Mouse (Mus musculus) liver, postnatal 0 days (tissue): ENCODE results near the gene Chd6. TPM values are rescaled to one million over a fixed set of nuclear protein-coding genes. Genes with fewer than 3 reads are reported as not detected.
A peak's percentile ranks its signal among the peaks of the same experiment; 100 is the strongest.

Source experiments
- ATAC-seq: fragments of 200-750 bp; cut with Nextera tagmentation; 2 replicates; pipeline ENCODE4 v1.8.0; 2017; ENCODE audit warnings: mild to moderate bottlenecking, moderate library complexity
- DNase-seq: peaks from one replicate; pipeline ENCODE4 v3.0.0-alpha.2; 2016
- H3K27ac ChIP-seq: fragments of 300-500 bp; sonication (generic); 2 replicates; pipeline ENCODE4 v1.5.1; 2014; ENCODE audit warnings: antibody characterized with exemption, moderate library complexity, mild to moderate bottlenecking, low read depth
- H3K27me3 ChIP-seq: fragments of 300-500 bp; sonication (generic); 2 replicates; pipeline ENCODE4 v1.6.1; 2014; ENCODE audit warnings: low read length, control low read depth, mixed read lengths; ENCODE audit not compliant: insufficient read depth
- H3K36me3 ChIP-seq: fragments of 300-500 bp; sonication (generic); replicated peaks from 2 replicates; pipeline ENCODE4 v1.6.1; 2014; ENCODE audit warnings: mild to moderate bottlenecking, control low read depth, low read length, moderate library complexity, mixed read lengths; ENCODE audit not compliant: insufficient read depth
- H3K4me1 ChIP-seq: fragments of 300-500 bp; sonication (generic); 2 replicates; pipeline ENCODE4 v1.6.1; 2014; ENCODE audit warnings: antibody characterized with exemption, mild to moderate bottlenecking, control low read depth; ENCODE audit not compliant: insufficient read depth
- H3K4me2 ChIP-seq: fragments of 300-500 bp; sonication (generic); 2 replicates; pipeline ENCODE4 v1.6.1; 2014; ENCODE audit warnings: low read depth, mild to moderate bottlenecking, low read length, moderate library complexity, mixed read lengths
- H3K4me3 ChIP-seq: fragments of 300-500 bp; sonication (generic); 2 replicates; pipeline ENCODE4 v1.5.1; 2014; ENCODE audit warnings: low read depth, low read length
- H3K9ac ChIP-seq: fragments of 300-500 bp; sonication (generic); replicated peaks from 2 replicates; pipeline ENCODE4 v1.6.1; 2014; ENCODE audit warnings: mild to moderate bottlenecking, moderate library complexity
- H3K9me3 ChIP-seq: fragments of 300-500 bp; sonication (generic); 2 replicates; pipeline ENCODE4 v1.6.1; 2016; ENCODE audit warnings: mild to moderate bottlenecking, control low read depth, low read length, mixed read lengths
- CTCF ChIP-seq: sonication (generic); IDR thresholded peaks from 2 replicates; pipeline ENCODE4 v1.5.1; 2016; ENCODE audit warnings: antibody characterized with exemption, low read depth
- EP300 ChIP-seq: IDR thresholded peaks from 2 replicates; pipeline ENCODE4 v1.6.1; 2016; ENCODE audit warnings: antibody characterized with exemption, low read depth, mild to moderate bottlenecking
- WGBS: fragments of 180-500 bp; shearing (Covaris S2); extraction: QIAGEN DNeasy Blood & Tissue Kit; methylation state at CpG from one replicate; pipeline ENCODE4 v1.1.7; 2014; ENCODE audit not compliant: insufficient replicate concordance; 5-methylcytosine and 5-hydroxymethylcytosine counted together
- polyA plus RNA-seq: library from polyadenylated mRNA; unstranded; fragments of >200 nt; fragmentation: Nextera tagmentation; extraction: Ambion mirVana; gene quantifications from 2 replicates; pipeline ENCODE4 v1.2.1, GENCODE M21; 2015

The Chd6 gene
- polyA plus RNA-seq, 1 experiment from 2014 or later, result 4.0 TPM

GRCm38 (mm10) chr2:161012577-161013251 lies 96.2 kb downstream of the Chd6 start:
- Histone ChIP-seq H3K4me3 (no peak overlapping the region), H3K9me3 (no peaks in the 10 kb centered on the region), H3K27me3 (no peaks in the 10 kb centered on the region), H3K36me3 (peaks cover 62% of the 10 kb centered on the region), H3K4me2 (no peak overlapping the region), H3K27ac (no peak overlapping the region), H3K4me1 (no peaks in the 10 kb centered on the region), H3K9ac (no peak overlapping the region)
- TF ChIP-seq EP300, result no peak
- TF ChIP-seq CTCF, result no peak
- DNase-seq (no peak), ATAC-seq (no peak)
- 90% methylated on average over 16 of the region's 16 CpGs for WGBS

- ATAC-seq (no peak), DNase-seq (no peak)
- no peak for TF ChIP-seq EP300
- TF ChIP-seq CTCF, result no peak
- H3K4me2 ChIP-seq, result no peak overlapping the region
- no peaks in the 10 kb centered on the region for H3K4me1 ChIP-seq
- no peak overlapping the region for H3K4me3 ChIP-seq
- H3K27ac ChIP-seq, result no peak overlapping the region
- 62% methylated on average over 3 of the region's 3 CpGs for WGBS
- no peaks in the 10 kb centered on the region for H3K9me3 ChIP-seq
- H3K9ac ChIP-seq, result no peak overlapping the region
- H3K36me3 ChIP-seq, result peaks cover 6% of the 10 kb centered on the region
- no peaks in the 10 kb centered on the region for H3K27me3 ChIP-seq
Measured at GRCm38 (mm10) chr2:161004338-161004737, 104.5 kb downstream of the Chd6 start.

- DNase-seq (no peak), ATAC-seq (no peak)
- Histone ChIP-seq H3K9ac (no peak overlapping the region), H3K27me3 (no peaks in the 10 kb centered on the region), H3K4me3 (no peak overlapping the region), H3K4me1 (no peaks in the 10 kb centered on the region), H3K27ac (no peak overlapping the region), H3K36me3 (peaks cover under 1% of the 10 kb centered on the region), H3K9me3 (no peaks in the 10 kb centered on the region), H3K4me2 (no peak overlapping the region)
- no peak for TF ChIP-seq EP300
- no peak for TF ChIP-seq CTCF
- 83% methylated on average over 6 of the region's 6 CpGs for WGBS
Measured at GRCm38 (mm10) chr2:160996987-160997763, 111.7 kb downstream of the Chd6 start.

- H3K9me3 ChIP-seq, result no peaks in the 10 kb centered on the region
- H3K36me3 ChIP-seq, result peaks cover 17% of the 10 kb centered on the region
- no peak for ATAC-seq
- DNase-seq, result no peak
- no peak overlapping the region for H3K4me3 ChIP-seq
- no peak overlapping the region for H3K4me2 ChIP-seq
- no peaks in the 10 kb centered on the region for H3K27me3 ChIP-seq
- no peaks in the 10 kb centered on the region for H3K4me1 ChIP-seq
- no peak overlapping the region for H3K9ac ChIP-seq
- no peak overlapping the region for H3K27ac ChIP-seq
- WGBS, result 89% methylated on average over 1 of the region's 1 CpGs
- TF ChIP-seq CTCF (no peak), EP300 (no peak)
Measured at GRCm38 (mm10) chr2:160994181-160994580, 114.7 kb downstream of the Chd6 start.

GRCm38 (mm10) chr2:160992465-160992864 lies 116.4 kb downstream of the Chd6 start:
- WGBS, result 68% methylated on average over 3 of the region's 3 CpGs
- Histone ChIP-seq H3K9me3 (no peaks in the 10 kb centered on the region), H3K4me3 (no peak overlapping the region), H3K27ac (no peak overlapping the region), H3K4me2 (no peak overlapping the region), H3K36me3 (peaks cover 20% of the 10 kb centered on the region), H3K4me1 (no peaks in the 10 kb centered on the region), H3K9ac (no peak overlapping the region), H3K27me3 (no peaks in the 10 kb centered on the region)
- ATAC-seq (no peak), DNase-seq (no peak)
- TF ChIP-seq CTCF (no peak), EP300 (no peak)

- Histone ChIP-seq H3K9ac (no peak overlapping the region), H3K36me3 (peaks cover 23% of the 10 kb centered on the region), H3K4me1 (no peaks in the 10 kb centered on the region), H3K27me3 (no peaks in the 10 kb centered on the region), H3K4me2 (no peak overlapping the region), H3K9me3 (no peaks in the 10 kb centered on the region), H3K27ac (0 out of 2 replicates have a peak overlapping the region, but pooled peaks have one; percentile 22), H3K4me3 (no peak overlapping the region)
- DNase-seq, result no peak
- no peak for ATAC-seq
- no peak for TF ChIP-seq CTCF
- TF ChIP-seq EP300, result no peak
- WGBS, result 72% methylated on average over 6 of the region's 6 CpGs
Measured at GRCm38 (mm10) chr2:160990339-160991070, 118.4 kb downstream of the Chd6 start.
